ENCODE assay signal across 9 mouse cellular contexts in genomic region chr1:132317894-132318863, GRCm38 (mm10). TPM values are rescaled to one million over a fixed set of nuclear protein-coding genes. Genes with fewer than 3 reads are reported as not detected.
DNase-seq lines count a peak whose midpoint lies in the region; ATAC-seq and TF ChIP-seq lines count a peak whose summit lies in the region.
"Had no signal": no experiment of that assay in that cellular context is flagged by ENCODE, and none has a peak within 500 bp of the region (broad histone marks: within the 10 kb centered on the region; RNA-seq: fewer than 3 reads in every experiment).

No protein-coding gene starts in this region.

- H3K9ac ChIP-seq in heart, embryonic 16.5 days (ENCODE audit: low read length): no peak overlapping the region
- peak overlapping the region; percentile 28; the same call in 1 of the 2 replicates for H3K9ac ChIP-seq in hindbrain, embryonic 16.5 days (ENCODE audit: low read depth, low read length)
- peak overlapping the region; percentile 39; the same call in 1 of the 2 replicates for H3K9ac ChIP-seq in midbrain, postnatal 0 days (replicated peaks; ENCODE audit: low read length, poor library complexity, severe bottlenecking)

- peaks cover 3% of the 10 kb centered on the region; the same call in 1 of the 2 replicates for H3K27me3 ChIP-seq in heart, embryonic 16.5 days (ENCODE audit: control insufficient read depth, insufficient read depth, low read length)
- H3K27me3 ChIP-seq in hindbrain, embryonic 16.5 days (replicated peaks; ENCODE audit: control insufficient read depth, insufficient read depth, low read length): no peaks in the 10 kb centered on the region
- H3K27me3 ChIP-seq in midbrain, postnatal 0 days (ENCODE audit: insufficient read depth, low read length): no peaks in the 10 kb centered on the region
- H3K27me3 ChIP-seq: CH12.LX had no signal

- TF ChIP-seq CTCF in midbrain, postnatal 0 days (IDR thresholded peaks at IDR 0.05): no peak

- H3K4me3 ChIP-seq in heart, embryonic 16.5 days (ENCODE audit: low read length): no peak overlapping the region
- no peak overlapping the region for H3K4me3 ChIP-seq in hindbrain, embryonic 16.5 days (ENCODE audit: low read length)
- no peak overlapping the region for H3K4me3 ChIP-seq in midbrain, postnatal 0 days (ENCODE audit: low read depth, low read length)

- no peak for DNase-seq in heart, postnatal 25 days (ENCODE audit: low spot score)
- no peak for DNase-seq in midbrain, postnatal 0 days (ENCODE audit: low spot score)
- no peak for DNase-seq in urinary bladder, postnatal 14 days (ENCODE audit: low spot score)
- no peak for DNase-seq in cerebellum, adult 11 months
- no peak for DNase-seq in kidney, postnatal 36 days

- ATAC-seq in heart, embryonic 16.5 days (replicated peaks; ENCODE audit: extremely low read depth, insufficient read depth, low FRiP score): no peak
- ATAC-seq in common myeloid progenitor, adult 5-6 weeks (replicated peaks; ENCODE audit: low read depth, poor library complexity, severe bottlenecking): peak; percentile 51
- no peak for ATAC-seq in hindbrain, embryonic 16.5 days
- ATAC-seq in midbrain, postnatal 0 days (ENCODE audit: low FRiP score): no peak

- intact Hi-C loops in heart, postnatal 25 days (cut with DNase I): no loop called here

- 56% methylated on average over 8 of the region's 8 CpGs for WGBS in heart, embryonic 16.5 days
- WGBS in hindbrain, embryonic 16.5 days: 29% methylated on average over 7 of the region's 8 CpGs
- 14% methylated on average over 8 of the region's 8 CpGs for WGBS in midbrain, postnatal 0 days

- H3K4me2 ChIP-seq in heart, embryonic 16.5 days (ENCODE audit: low read depth, low read length): peak overlapping the region; percentile 82; the same call in 1 of the 2 replicates
- peak overlapping the region; percentile 93 for H3K4me2 ChIP-seq in hindbrain, embryonic 16.5 days (ENCODE audit: low read length)
- H3K4me2 ChIP-seq in midbrain, postnatal 0 days (ENCODE audit: low read depth, low read length, poor library complexity, severe bottlenecking): peak overlapping the region; percentile 74

- H3K4me1 ChIP-seq in heart, embryonic 16.5 days (ENCODE audit: control insufficient read depth, insufficient read depth, low read length): peaks cover 23% of the 10 kb centered on the region; the same call in 1 of the 2 replicates
- H3K4me1 ChIP-seq in hindbrain, embryonic 16.5 days (ENCODE audit: control insufficient read depth, insufficient read depth, low read depth, low read length): peaks cover 47% of the 10 kb centered on the region
- peaks cover 34% of the 10 kb centered on the region for H3K4me1 ChIP-seq in midbrain, postnatal 0 days (ENCODE audit: insufficient read depth, low read length)

- no peaks in the 10 kb centered on the region for H3K9me3 ChIP-seq in heart, embryonic 16.5 days (replicated peaks; ENCODE audit: control insufficient read depth, low read length)
- no peaks in the 10 kb centered on the region for H3K9me3 ChIP-seq in hindbrain, embryonic 16.5 days (ENCODE audit: control insufficient read depth, low read length)
- no peaks in the 10 kb centered on the region for H3K9me3 ChIP-seq in midbrain, postnatal 0 days (ENCODE audit: low read length)

- no peaks in the 10 kb centered on the region for H3K36me3 ChIP-seq in heart, embryonic 16.5 days (ENCODE audit: control insufficient read depth, insufficient read depth)
- no peaks in the 10 kb centered on the region for H3K36me3 ChIP-seq in hindbrain, embryonic 16.5 days (ENCODE audit: control insufficient read depth, insufficient read depth, low read length)
- no peaks in the 10 kb centered on the region for H3K36me3 ChIP-seq in midbrain, postnatal 0 days (ENCODE audit: insufficient read depth, low read length)

- peak overlapping the region; percentile 36; the same call in 1 of the 2 replicates for H3K27ac ChIP-seq in heart, embryonic 16.5 days (ENCODE audit: low read length)
- peak overlapping the region; percentile 54 for H3K27ac ChIP-seq in hindbrain, embryonic 16.5 days (ENCODE audit: low read depth, low read length)
- H3K27ac ChIP-seq in midbrain, postnatal 0 days (ENCODE audit: low read depth, low read length): no peak overlapping the region

RNA-seq across cellular contexts. Expression of gene Nuak2, which starts 2.3 kb away (rescaled TPM):
- polyA plus RNA-seq in heart, embryonic 16.5 days (2015; fragmentation: Nextera tagmentation; extraction: Ambion mirVana): 3.4 and 4.3 TPM in 2 replicates
- 1 to 10 TPM; 4.1 to 4.3 TPM for total RNA-seq in heart, postnatal 25 days (2021)
- 8.0 and 12.0 TPM in 2 replicates for total RNA-seq in common myeloid progenitor, adult 5-6 weeks (2017)
- polyA plus RNA-seq in hindbrain, embryonic 16.5 days (2015; fragmentation: Nextera tagmentation; extraction: Ambion mirVana): 11.1 and 12.8 TPM in 2 replicates
- total RNA-seq in midbrain, postnatal 0 days (2014; rRNA removed): 7.0 and 7.1 TPM in 2 replicates
- polyA plus RNA-seq in midbrain, postnatal 0 days (2015; fragmentation: Nextera tagmentation; extraction: Ambion mirVana): 9.9 TPM in 2 replicates

RNA-seq across cellular contexts. Expression of gene Klhdc8a, which starts 19.8 kb away (rescaled TPM):
- polyA plus RNA-seq in heart, embryonic 16.5 days (2015; fragmentation: Nextera tagmentation; extraction: Ambion mirVana): 0.49 and 0.62 TPM in 2 replicates
- total RNA-seq in heart, postnatal 25 days (2021): 10 to 100 TPM; 22.3 to 28.8 TPM
- not detected in 2 replicates for total RNA-seq in common myeloid progenitor, adult 5-6 weeks (2017)
- polyA plus RNA-seq in hindbrain, embryonic 16.5 days (2015; fragmentation: Nextera tagmentation; extraction: Ambion mirVana): 8.3 and 10.0 TPM in 2 replicates
- total RNA-seq in midbrain, postnatal 0 days (2014; rRNA removed): 29.5 and 31.1 TPM in 2 replicates
- 12.4 and 14.8 TPM in 2 replicates for polyA plus RNA-seq in midbrain, postnatal 0 days (2015; fragmentation: Nextera tagmentation; extraction: Ambion mirVana)
- total RNA-seq: CH12.LX had no signal

Comparison
In these comparisons a context has a peak if more than half of its experiments do, and no peak if none do; other contexts are left out.
1. RNA of gene Klhdc8a, which starts 19.8 kb away (total RNA-seq): 29.5 to 31.1 TPM in midbrain, postnatal 0 days and 22.3 to 28.8 TPM in heart, postnatal 25 days; not detected in common myeloid progenitor, adult 5-6 weeks; every median in the first group is over 10 times any median in the second.
2. Peak in every context shown above with its lines, with median percentiles within 50 percentile points of each other: H3K4me2 ChIP-seq.